Mouse (Mus musculus) heart, postnatal 0 days (tissue): ENCODE data around the gene Nkiras2. TPM values are rescaled to one million over a fixed set of nuclear protein-coding genes. Genes with fewer than 3 reads are reported as not detected.
"Not testable (repeated sequence)": the region's sequence is repeated elsewhere in the genome, so short reads cannot be mapped to it uniquely, and the experiment has no call there.

Source experiments
- ATAC-seq: fragments of 200-750 bp; cut with Nextera tagmentation; 2 replicates; pipeline ENCODE4 v1.8.0; 2017; ENCODE audit warnings: low read depth, moderate number of reproducible peaks, moderate library complexity; ENCODE audit not compliant: insufficient read depth
- DNase-seq: peaks from one replicate; pipeline ENCODE4 v3.0.0-alpha.2; 2016; ENCODE audit warnings: low spot score
- H3K27ac ChIP-seq: fragments of 300-500 bp; sonication (generic); 2 replicates; pipeline ENCODE4 v1.5.1; 2014; ENCODE audit warnings: low read depth, mild to moderate bottlenecking
- H3K27me3 ChIP-seq: fragments of 300-500 bp; sonication (generic); 2 replicates; pipeline ENCODE4 v1.6.1; 2014; ENCODE audit warnings: low read length, mixed read lengths; ENCODE audit not compliant: control insufficient read depth, insufficient read depth
- H3K36me3 ChIP-seq: fragments of 300-500 bp; sonication (generic); replicated peaks from 2 replicates; pipeline ENCODE4 v1.6.1; 2014; ENCODE audit warnings: low read length, mixed read lengths; ENCODE audit not compliant: control insufficient read depth, insufficient read depth
- H3K4me1 ChIP-seq: fragments of 300-500 bp; sonication (generic); 2 replicates; pipeline ENCODE4 v1.6.1; 2014; ENCODE audit warnings: antibody characterized with exemption; ENCODE audit not compliant: control insufficient read depth, insufficient read depth
- H3K4me2 ChIP-seq: fragments of 300-500 bp; sonication (generic); 2 replicates; pipeline ENCODE4 v1.6.1; 2014; ENCODE audit warnings: low read depth, mild to moderate bottlenecking, low read length, moderate library complexity
- H3K4me3 ChIP-seq: fragments of 300-500 bp; sonication (generic); 2 replicates; pipeline ENCODE4 v1.5.1; 2014; ENCODE audit warnings: low read depth, low read length
- H3K9ac ChIP-seq: fragments of 300-500 bp; sonication (generic); replicated peaks from 2 replicates; pipeline ENCODE4 v1.6.1; 2014; ENCODE audit warnings: low read depth, low read length, mixed read lengths
- H3K9me3 ChIP-seq: fragments of 300-500 bp; sonication (generic); replicated peaks from 2 replicates; pipeline ENCODE4 v1.6.1; 2016; ENCODE audit warnings: low read length; ENCODE audit not compliant: control insufficient read depth
- CTCF ChIP-seq: IDR thresholded peaks from 2 replicates; pipeline ENCODE4 v1.5.1; 2016; ENCODE audit warnings: antibody characterized with exemption, control low read depth, low read depth
- EP300 ChIP-seq: IDR thresholded peaks from 2 replicates; pipeline ENCODE4 v1.6.1; 2016; ENCODE audit warnings: antibody characterized with exemption, low read depth
- WGBS: fragments of 180-500 bp; shearing (Covaris S2); extraction: QIAGEN DNeasy Blood & Tissue Kit; methylation state at CpG from one replicate; pipeline ENCODE4 v1.1.7; 2014; 5-methylcytosine and 5-hydroxymethylcytosine counted together
- polyA plus RNA-seq: library from polyadenylated mRNA; unstranded; fragments of >200 nt; fragmentation: Nextera tagmentation; extraction: Ambion mirVana; gene quantifications from 2 replicates; pipeline ENCODE4 v1.2.1, GENCODE M21; 2015
- total RNA-seq: library from RNA; depleted of rRNA; stranded (reverse); fragments of >200 nt; gene quantifications from 2 replicates; pipeline ENCODE4 v1.2.3, GENCODE M21; 2014; ENCODE audit warnings: low replicate concordance

Gene Nkiras2
- total and polyA plus RNA-seq, 2 experiments from 2014 or later, result 79.7 to 113 TPM

GRCm38 (mm10) chr11:100580275-100580674, 38.8 kb upstream of the Nkiras2 start:
- peaks cover 55% of the 10 kb centered on the region for H3K36me3 ChIP-seq
- WGBS, result 90% methylated on average over 13 of the region's 13 CpGs
- no peak overlapping the region for H3K4me3 ChIP-seq
- H3K9ac ChIP-seq, result no peak overlapping the region
- no peaks in the 10 kb centered on the region for H3K9me3 ChIP-seq
- no peak for ATAC-seq
- no peak for DNase-seq
- H3K27me3 ChIP-seq, result no peaks in the 10 kb centered on the region
- H3K4me2 ChIP-seq, result no peak overlapping the region
- H3K4me1 ChIP-seq, result 0 out of 2 replicates have a peak, but pooled peaks cover 13% of the 10 kb centered on the region
- TF ChIP-seq CTCF (no peak), EP300 (no peak)
- H3K27ac ChIP-seq, result no peak overlapping the region

- 0 out of 2 replicates have a peak, but pooled peaks cover 5% of the 10 kb centered on the region for H3K4me1 ChIP-seq
- no peak overlapping the region for H3K4me3 ChIP-seq
- peaks cover 70% of the 10 kb centered on the region for H3K36me3 ChIP-seq
- peak overlapping the region; percentile 3; the same call in 1 of the 2 replicates for H3K27ac ChIP-seq
- DNase-seq (peak; percentile 46), ATAC-seq (peak; percentile 67)
- no peaks in the 10 kb centered on the region for H3K9me3 ChIP-seq
- H3K4me2 ChIP-seq, result no peak overlapping the region
- no peaks in the 10 kb centered on the region for H3K27me3 ChIP-seq
- WGBS, result 43% methylated on average over 4 of the region's 4 CpGs
- H3K9ac ChIP-seq, result 0 out of 2 replicates have a peak overlapping the region, but pooled peaks have one; percentile 17
- TF ChIP-seq EP300, result no peak
- TF ChIP-seq CTCF, result no peak
These were observed 37.3 kb upstream of the Nkiras2 start for GRCm38 (mm10) chr11:100581756-100582155.

GRCm38 (mm10) chr11:100582413-100582812, 36.6 kb upstream of the Nkiras2 start:
- ATAC-seq, H3K9ac ChIP-seq, H3K27ac ChIP-seq, H3K9me3 ChIP-seq, DNase-seq, H3K4me3 ChIP-seq, H3K27me3 ChIP-seq, H3K4me2 ChIP-seq, H3K4me1 ChIP-seq: not testable (repeated sequence)
- H3K36me3 ChIP-seq, result peaks cover 76% of the 10 kb centered on the region
- WGBS, result 90% methylated on average over 1 of the region's 1 CpGs

- peaks cover 80% of the 10 kb centered on the region for H3K36me3 ChIP-seq
- no peak for ATAC-seq
- H3K27me3 ChIP-seq, result no peaks in the 10 kb centered on the region
- no peak for DNase-seq
- TF ChIP-seq CTCF, result no peak
- no peak for TF ChIP-seq EP300
- 86% methylated on average over 2 of the region's 2 CpGs for WGBS
- H3K4me2 ChIP-seq, result no peak overlapping the region
- no peak overlapping the region for H3K27ac ChIP-seq
- H3K4me3 ChIP-seq, result no peak overlapping the region
- no peaks in the 10 kb centered on the region for H3K9me3 ChIP-seq
- H3K9ac ChIP-seq, result no peak overlapping the region
- 0 out of 2 replicates have a peak, but pooled peaks cover 5% of the 10 kb centered on the region for H3K4me1 ChIP-seq
These were observed 36.2 kb upstream of the Nkiras2 start for GRCm38 (mm10) chr11:100582836-100583235.

- DNase-seq, result no peak
- 0 out of 2 replicates have a peak, but pooled peaks cover 5% of the 10 kb centered on the region for H3K4me1 ChIP-seq
- no peak overlapping the region for H3K4me2 ChIP-seq
- no peaks in the 10 kb centered on the region for H3K9me3 ChIP-seq
- TF ChIP-seq CTCF (no peak), EP300 (no peak)
- H3K36me3 ChIP-seq, result peaks cover 96% of the 10 kb centered on the region
- H3K27ac ChIP-seq, result no peak overlapping the region
- H3K4me3 ChIP-seq, result no peak overlapping the region
- no peak for ATAC-seq
- H3K9ac ChIP-seq, result no peak overlapping the region
- 75% methylated on average over 7 of the region's 7 CpGs for WGBS
- no peaks in the 10 kb centered on the region for H3K27me3 ChIP-seq
These were observed 34.5 kb upstream of the Nkiras2 start for GRCm38 (mm10) chr11:100584561-100584961.

GRCm38 (mm10) chr11:100585148-100585547, 33.9 kb upstream of the Nkiras2 start:
- ATAC-seq (no peak), DNase-seq (no peak)
- H3K9me3 ChIP-seq, result no peaks in the 10 kb centered on the region
- no peak overlapping the region for H3K27ac ChIP-seq
- peaks cover 100% of the 10 kb centered on the region for H3K36me3 ChIP-seq
- H3K9ac ChIP-seq, result no peak overlapping the region
- 79% methylated on average over 3 of the region's 3 CpGs for WGBS
- H3K4me1 ChIP-seq, result 0 out of 2 replicates have a peak, but pooled peaks cover 5% of the 10 kb centered on the region
- H3K4me3 ChIP-seq, result no peak overlapping the region
- TF ChIP-seq CTCF, result no peak
- no peak overlapping the region for H3K4me2 ChIP-seq
- no peaks in the 10 kb centered on the region for H3K27me3 ChIP-seq
